Mouse (Mus musculus): ENCODE data around the gene Olfr69. TPM values are rescaled to one million over a fixed set of nuclear protein-coding genes. Genes with fewer than 3 reads are reported as not detected.

The Olfr69 gene
- polyA plus RNA-seq, 1 experiment from 2014 or later = not detected

Other genes with a start within 250 kb of the Olfr69 start
- gene Olfr612, start 228.9 kb downstream of the Olfr69 start, polyA plus RNA-seq (2015; fragmentation: Nextera tagmentation; extraction: Ambion mirVana) = not detected in 2 replicates
- gene Olfr613, start 223.5 kb downstream of the Olfr69 start, polyA plus RNA-seq (2015; fragmentation: Nextera tagmentation; extraction: Ambion mirVana) = not detected in 2 replicates
- gene Olfr615, start 215.5 kb downstream of the Olfr69 start, polyA plus RNA-seq (2015; fragmentation: Nextera tagmentation; extraction: Ambion mirVana) = not detected in 2 replicates
- gene Olfr616, start 202.5 kb downstream of the Olfr69 start, polyA plus RNA-seq (2015; fragmentation: Nextera tagmentation; extraction: Ambion mirVana) = not detected in 2 replicates
- not detected in 2 replicates for gene Olfr617, start 198.5 kb downstream of the Olfr69 start, polyA plus RNA-seq (2015; fragmentation: Nextera tagmentation; extraction: Ambion mirVana)
- gene Olfr618, start 181.5 kb downstream of the Olfr69 start, polyA plus RNA-seq (2015; fragmentation: Nextera tagmentation; extraction: Ambion mirVana) = not detected in 2 replicates
- not detected in 2 replicates for gene Olfr619, start 171.0 kb downstream of the Olfr69 start, polyA plus RNA-seq (2015; fragmentation: Nextera tagmentation; extraction: Ambion mirVana)
- not detected in 2 replicates for gene Olfr620, start 159.1 kb downstream of the Olfr69 start, polyA plus RNA-seq (2015; fragmentation: Nextera tagmentation; extraction: Ambion mirVana)
- not detected in 2 replicates for gene Olfr622, start 128.9 kb downstream of the Olfr69 start, polyA plus RNA-seq (2015; fragmentation: Nextera tagmentation; extraction: Ambion mirVana)
- not detected in 2 replicates for gene Olfr623, start 107.9 kb downstream of the Olfr69 start, polyA plus RNA-seq (2015; fragmentation: Nextera tagmentation; extraction: Ambion mirVana)
- 0.03 TPM in 1 of 2 replicates, not detected in the other for gene Olfr624, start 100.4 kb downstream of the Olfr69 start, polyA plus RNA-seq (2015; fragmentation: Nextera tagmentation; extraction: Ambion mirVana)
- not detected in 2 replicates for gene Olfr625-ps1, start 88.9 kb downstream of the Olfr69 start, polyA plus RNA-seq (2015; fragmentation: Nextera tagmentation; extraction: Ambion mirVana)
- gene Olfr243, start 56.9 kb downstream of the Olfr69 start, polyA plus RNA-seq (2015; fragmentation: Nextera tagmentation; extraction: Ambion mirVana) = not detected in 2 replicates
- not detected in 2 replicates for gene Olfr628, start 41.2 kb downstream of the Olfr69 start, polyA plus RNA-seq (2015; fragmentation: Nextera tagmentation; extraction: Ambion mirVana)
- gene Olfr629, start 26.7 kb downstream of the Olfr69 start, polyA plus RNA-seq (2015; fragmentation: Nextera tagmentation; extraction: Ambion mirVana) = not detected in 2 replicates
- gene Olfr630, start 14.3 kb downstream of the Olfr69 start, polyA plus RNA-seq (2015; fragmentation: Nextera tagmentation; extraction: Ambion mirVana) = not detected in 2 replicates
- not detected in 2 replicates for gene Olfr68, start 8.1 kb upstream of the Olfr69 start, polyA plus RNA-seq (2015; fragmentation: Nextera tagmentation; extraction: Ambion mirVana)
- not detected in 2 replicates for gene Olfr67, start 20.2 kb upstream of the Olfr69 start, polyA plus RNA-seq (2015; fragmentation: Nextera tagmentation; extraction: Ambion mirVana)
- gene Hbb-bt, start 42.4 kb upstream of the Olfr69 start, polyA plus RNA-seq (2015; fragmentation: Nextera tagmentation; extraction: Ambion mirVana) = 1,029 and 1,038 TPM in 2 replicates
- 1,894 and 2,140 TPM in 2 replicates for gene Hbb-bs, start 56.5 kb upstream of the Olfr69 start, polyA plus RNA-seq (2015; fragmentation: Nextera tagmentation; extraction: Ambion mirVana)
- not detected in 2 replicates for gene Hbb-bh2, start 68.9 kb upstream of the Olfr69 start, polyA plus RNA-seq (2015; fragmentation: Nextera tagmentation; extraction: Ambion mirVana)
- gene Hbb-bh1, start 71.6 kb upstream of the Olfr69 start, polyA plus RNA-seq (2015; fragmentation: Nextera tagmentation; extraction: Ambion mirVana) = 31.8 and 57.0 TPM in 2 replicates
- 3,874 and 4,036 TPM in 2 replicates for gene Hbb-y, start 81.6 kb upstream of the Olfr69 start, polyA plus RNA-seq (2015; fragmentation: Nextera tagmentation; extraction: Ambion mirVana)
- not detected in 2 replicates for gene Olfr66, start 114.7 kb upstream of the Olfr69 start, polyA plus RNA-seq (2015; fragmentation: Nextera tagmentation; extraction: Ambion mirVana)
- gene Olfr64, start 122.9 kb upstream of the Olfr69 start, polyA plus RNA-seq (2015; fragmentation: Nextera tagmentation; extraction: Ambion mirVana) = not detected in 2 replicates
- not detected in 2 replicates for gene Olfr65, start 131.9 kb upstream of the Olfr69 start, polyA plus RNA-seq (2015; fragmentation: Nextera tagmentation; extraction: Ambion mirVana)
- not detected in 2 replicates for gene Olfr631, start 157.2 kb upstream of the Olfr69 start, polyA plus RNA-seq (2015; fragmentation: Nextera tagmentation; extraction: Ambion mirVana)
- gene Olfr632, start 162.8 kb upstream of the Olfr69 start, polyA plus RNA-seq (2015; fragmentation: Nextera tagmentation; extraction: Ambion mirVana) = 0.08 TPM in 1 of 2 replicates, not detected in the other
- not detected in 2 replicates for gene Olfr633, start 172.8 kb upstream of the Olfr69 start, polyA plus RNA-seq (2015; fragmentation: Nextera tagmentation; extraction: Ambion mirVana)
- gene Olfr635, start 199.6 kb upstream of the Olfr69 start, polyA plus RNA-seq (2015; fragmentation: Nextera tagmentation; extraction: Ambion mirVana) = not detected in 2 replicates
- not detected in 2 replicates for gene Olfr638, start 227.2 kb upstream of the Olfr69 start, polyA plus RNA-seq (2015; fragmentation: Nextera tagmentation; extraction: Ambion mirVana)
- not detected in 2 replicates for gene Olfr639, start 245.7 kb upstream of the Olfr69 start, polyA plus RNA-seq (2015; fragmentation: Nextera tagmentation; extraction: Ambion mirVana)

Data from neural tube, embryonic 13.5 days (tissue).